Comparison of ENCODE assay signal across 8 mouse cellular contexts in the genomic region with DNA sequence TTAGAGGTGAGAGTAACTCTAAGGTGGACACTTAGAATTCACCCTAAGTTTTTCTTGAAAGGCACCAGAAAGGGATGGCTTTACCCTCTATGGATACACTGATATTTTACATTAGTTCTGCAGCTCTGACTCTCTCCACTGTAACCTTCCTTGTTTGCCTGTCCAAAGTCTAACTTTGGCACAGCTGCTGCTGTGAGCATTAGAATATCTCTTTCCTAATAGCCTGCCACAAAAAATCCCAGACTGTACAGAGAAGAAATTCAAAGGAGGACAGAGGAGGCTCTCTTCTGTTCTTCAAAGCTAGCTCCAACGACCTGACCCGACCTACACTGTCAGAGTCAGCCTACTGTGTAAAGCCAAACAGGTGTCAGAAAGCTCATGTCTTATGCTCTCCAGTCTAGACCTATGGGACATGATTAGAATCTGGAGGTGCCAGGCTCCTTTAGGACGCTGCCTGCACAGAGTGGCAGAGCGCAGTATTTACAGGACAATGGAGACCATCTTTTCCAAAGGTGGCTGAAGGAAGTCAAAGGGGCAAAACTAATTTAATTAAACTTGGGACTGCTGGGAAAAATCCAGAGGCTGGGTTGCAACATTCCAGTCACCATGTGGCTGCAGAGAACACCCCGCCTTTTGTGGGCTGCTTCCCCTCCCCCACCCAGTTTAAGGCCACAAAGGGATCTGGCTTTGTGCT. TPM values are rescaled to one million over a fixed set of nuclear protein-coding genes. Genes with fewer than 3 reads are reported as not detected.
A peak's percentile ranks its signal among the peaks of the same experiment; 100 is the strongest.
DNase-seq lines count a peak whose midpoint lies in the region; ATAC-seq lines count a peak whose summit lies in the region.

No protein-coding gene starts in this region.

- ATAC-seq in midbrain, embryonic 13.5 days = peak; percentile 77

- peaks cover 66% of the 10 kb centered on the region for H3K36me3 ChIP-seq in forebrain, embryonic 10.5 days (replicated peaks)
- H3K36me3 ChIP-seq in midbrain, embryonic 13.5 days = peaks cover 38% of the 10 kb centered on the region

- H3K27ac ChIP-seq in forebrain, embryonic 10.5 days = peak overlapping the region; percentile 86
- H3K27ac ChIP-seq in midbrain, embryonic 13.5 days = peak overlapping the region; percentile 80

- no peaks in the 10 kb centered on the region for H3K27me3 ChIP-seq in forebrain, embryonic 10.5 days (ENCODE audit: poor library complexity, severe bottlenecking)
- no peaks in the 10 kb centered on the region for H3K27me3 ChIP-seq in midbrain, embryonic 13.5 days

- H3K9me3 ChIP-seq in forebrain, embryonic 10.5 days = no peaks in the 10 kb centered on the region
- H3K9me3 ChIP-seq in midbrain, embryonic 13.5 days = no peaks in the 10 kb centered on the region

- peaks cover 71% of the 10 kb centered on the region for H3K4me1 ChIP-seq in forebrain, embryonic 10.5 days
- H3K4me1 ChIP-seq in midbrain, embryonic 13.5 days (replicated peaks) = peaks cover 92% of the 10 kb centered on the region

- H3K9ac ChIP-seq in midbrain, embryonic 13.5 days (replicated peaks) = peak overlapping the region; percentile 42

- H3K4me3 ChIP-seq in forebrain, embryonic 10.5 days = peak overlapping the region; percentile 45; the same call in 1 of the 2 replicates
- peak overlapping the region; percentile 86 for H3K4me3 ChIP-seq in midbrain, embryonic 13.5 days (replicated peaks)

- DNase-seq in ZHBTc4 (ENCODE audit: low read depth, low spot score) = peak; percentile 93
- peak; percentile 79 for DNase-seq in forebrain, embryonic 10.5 days (ENCODE audit: extremely low spot score, low spot score)
- DNase-seq in heart, postnatal 14 days = peak; percentile 64 to 67
- peak; percentile 61 to 74 for DNase-seq in kidney, postnatal 4 days
- no peak for DNase-seq in right cerebral cortex, postnatal 25 days
- DNase-seq in layer of hippocampus, adult 11-12 months (ENCODE audit: low spot score) = no peak
- DNase-seq in left cerebral cortex, postnatal 25 days (ENCODE audit: low spot score in 2 of 2) = no peak

- peak overlapping the region; percentile 57 for H3K4me2 ChIP-seq in midbrain, embryonic 13.5 days (replicated peaks)

- intact Hi-C loops in heart, postnatal 14 days (cut with DNase I) = no loop called here
- intact Hi-C loops in left cerebral cortex, postnatal 25 days (cut with DNase I) = no loop called here

- 2% methylated on average over 5 of the region's 5 CpGs for WGBS in forebrain, embryonic 10.5 days
- 2% methylated on average over 5 of the region's 5 CpGs for WGBS in midbrain, embryonic 13.5 days

RNA-seq across cellular contexts. Expression of gene Rnd3, which starts 9.5 kb away (rescaled TPM):
- 92.6 and 97.4 TPM in 2 replicates for polyA plus RNA-seq in forebrain, embryonic 10.5 days (2016; fragmentation: Nextera tagmentation; extraction: Ambion mirVana)
- 10 to 100 TPM; 21.0 to 23.3 TPM for total RNA-seq in heart, postnatal 14 days (2021)
- polyA plus RNA-seq in midbrain, embryonic 13.5 days (2015; fragmentation: Nextera tagmentation; extraction: Ambion mirVana) = 325 and 347 TPM in 2 replicates
- 10 to 100 TPM; 16.6 to 21.8 TPM for total RNA-seq in left cerebral cortex, postnatal 25 days (2021)

Comparison
In these comparisons a context has a peak if more than half of its experiments do, and no peak if none do; other contexts are left out.
1. DNase-seq: peak in ZHBTc4 (single experiment), forebrain, embryonic 10.5 days (single experiment), heart, postnatal 14 days (2 of 2) and kidney, postnatal 4 days (2 of 2); none in right cerebral cortex, postnatal 25 days (single experiment), layer of hippocampus, adult 11-12 months (single experiment) and left cerebral cortex, postnatal 25 days (0 of 2).